Mouse (Mus musculus): Measurements from ENCODE around the gene Narfl.
A peak's percentile ranks its signal among the peaks of the same experiment; 100 is the strongest.

Narfl gene

DNA sequence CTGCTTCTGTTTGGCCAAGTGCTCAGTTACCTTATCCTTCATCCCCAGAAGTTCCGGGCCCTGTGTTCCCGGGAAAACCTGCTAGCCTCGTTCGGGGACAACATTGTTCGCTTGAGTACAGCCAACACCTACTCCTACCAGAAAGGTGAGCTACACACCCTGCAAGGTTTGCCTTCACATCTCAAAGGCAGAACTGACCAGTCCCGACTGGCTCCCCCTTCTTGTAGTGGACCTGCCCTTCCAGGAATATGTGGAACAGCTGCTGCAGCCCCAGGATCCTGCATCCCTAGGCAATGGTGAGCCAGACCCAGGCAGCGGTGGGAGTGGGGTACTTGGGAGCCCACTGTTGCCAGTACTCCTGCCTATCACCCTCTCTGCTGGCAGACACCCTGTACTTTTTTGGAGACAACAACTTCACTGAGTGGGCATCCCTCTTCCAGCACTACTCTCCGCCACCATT lies 56.0 kb downstream of the Narfl start:
- DNase-seq (ENCODE audit: low read depth): no peak

DNA sequence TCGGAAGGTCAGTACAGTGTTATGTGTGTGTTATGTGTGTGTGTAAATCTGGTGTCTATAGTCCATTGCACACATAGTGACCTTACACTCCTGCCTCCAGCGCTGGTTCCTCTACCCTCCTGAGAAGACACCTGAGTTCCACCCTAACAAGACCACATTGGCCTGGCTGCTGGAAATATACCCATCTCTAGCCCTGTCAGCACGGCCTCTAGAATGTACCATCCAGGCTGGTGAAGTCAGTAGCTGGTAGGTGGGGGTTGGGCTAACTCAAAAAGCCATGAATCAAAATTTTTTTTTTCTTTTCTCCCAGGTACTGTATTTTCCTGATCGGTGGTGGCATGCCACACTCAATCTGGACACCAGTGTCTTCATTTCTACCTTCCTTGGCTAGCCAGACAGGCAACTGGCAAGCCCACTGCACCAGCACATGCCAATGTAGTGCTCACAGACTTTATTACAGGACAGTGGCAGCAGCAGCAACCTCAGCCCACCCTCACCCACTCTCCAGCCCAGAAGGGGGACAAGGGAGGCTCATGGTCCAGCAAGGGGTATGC lies 56.7 kb downstream of the Narfl start:
- no peak for DNase-seq (ENCODE audit: low read depth)

DNA sequence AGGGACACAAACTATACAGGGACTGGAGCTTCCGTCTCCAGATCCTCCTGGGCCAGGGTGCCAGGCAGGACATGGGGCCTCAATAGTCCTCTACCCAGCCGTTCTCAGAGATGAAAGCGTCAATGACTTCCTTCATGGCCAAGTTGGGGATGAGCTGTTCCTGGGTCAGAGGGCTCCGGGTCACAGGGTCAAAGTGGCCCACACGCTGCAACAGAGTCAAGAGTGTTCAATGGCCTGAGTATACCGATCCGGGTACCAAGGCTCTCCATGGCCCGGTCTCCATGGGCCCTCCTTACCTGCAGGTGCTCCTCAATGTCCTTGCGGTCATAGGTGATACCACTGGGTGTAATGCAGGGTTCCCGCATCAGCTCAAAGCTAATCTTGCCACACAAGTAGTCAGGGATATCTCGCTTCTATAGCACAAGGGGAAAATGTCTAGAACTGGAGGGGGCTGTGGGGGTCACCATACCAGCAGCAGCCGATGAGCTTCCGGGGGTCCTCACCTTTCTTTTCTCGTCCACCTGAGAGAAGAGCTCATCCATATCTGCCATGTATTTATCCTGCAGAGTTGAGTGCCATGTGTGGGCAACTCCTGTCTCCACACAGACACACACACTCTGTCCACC lies 57.3 kb downstream of the Narfl start:
- no peak for DNase-seq (ENCODE audit: low read depth)

DNA sequence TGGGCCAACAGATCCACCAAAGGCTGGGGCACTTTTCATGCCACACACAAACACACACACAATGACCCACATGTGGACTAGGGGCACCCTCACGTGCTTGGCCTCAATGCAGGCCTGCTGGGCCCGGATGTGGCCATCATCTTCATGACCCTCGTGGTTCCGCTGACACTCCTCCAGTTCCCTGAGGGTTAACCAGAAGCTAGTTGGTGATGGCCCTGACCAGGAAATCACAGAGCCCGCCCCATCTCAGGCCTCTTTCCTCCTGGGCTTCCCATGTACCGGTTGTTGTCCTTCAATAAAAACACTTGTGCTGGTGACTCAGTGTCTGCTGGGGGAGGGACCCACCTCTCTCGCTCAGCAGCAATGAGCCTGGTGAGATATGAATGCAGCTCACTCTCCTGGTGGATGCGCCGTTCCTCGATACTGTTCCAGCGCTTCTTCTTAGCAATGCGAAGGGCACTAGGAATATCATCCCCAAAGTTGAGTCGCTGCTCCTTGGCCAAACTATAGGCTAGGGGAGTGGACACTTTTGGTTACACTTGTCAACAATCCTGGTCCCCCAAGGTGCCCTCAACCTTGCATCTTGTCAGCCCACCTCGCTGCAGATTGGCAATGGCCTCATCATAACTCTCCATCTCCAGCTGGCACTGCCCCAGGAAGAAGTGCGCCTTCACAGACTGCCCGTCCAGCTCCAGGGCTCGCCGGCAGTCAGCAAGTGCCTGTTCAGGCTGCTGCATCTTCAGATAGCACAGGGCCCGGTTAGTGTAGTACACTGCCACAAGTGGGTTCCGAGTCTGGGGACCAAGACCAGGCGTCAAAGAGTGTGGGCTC lies 58.1 kb downstream of the Narfl start:
- DNase-seq (ENCODE audit: low read depth): no peak

DNA sequence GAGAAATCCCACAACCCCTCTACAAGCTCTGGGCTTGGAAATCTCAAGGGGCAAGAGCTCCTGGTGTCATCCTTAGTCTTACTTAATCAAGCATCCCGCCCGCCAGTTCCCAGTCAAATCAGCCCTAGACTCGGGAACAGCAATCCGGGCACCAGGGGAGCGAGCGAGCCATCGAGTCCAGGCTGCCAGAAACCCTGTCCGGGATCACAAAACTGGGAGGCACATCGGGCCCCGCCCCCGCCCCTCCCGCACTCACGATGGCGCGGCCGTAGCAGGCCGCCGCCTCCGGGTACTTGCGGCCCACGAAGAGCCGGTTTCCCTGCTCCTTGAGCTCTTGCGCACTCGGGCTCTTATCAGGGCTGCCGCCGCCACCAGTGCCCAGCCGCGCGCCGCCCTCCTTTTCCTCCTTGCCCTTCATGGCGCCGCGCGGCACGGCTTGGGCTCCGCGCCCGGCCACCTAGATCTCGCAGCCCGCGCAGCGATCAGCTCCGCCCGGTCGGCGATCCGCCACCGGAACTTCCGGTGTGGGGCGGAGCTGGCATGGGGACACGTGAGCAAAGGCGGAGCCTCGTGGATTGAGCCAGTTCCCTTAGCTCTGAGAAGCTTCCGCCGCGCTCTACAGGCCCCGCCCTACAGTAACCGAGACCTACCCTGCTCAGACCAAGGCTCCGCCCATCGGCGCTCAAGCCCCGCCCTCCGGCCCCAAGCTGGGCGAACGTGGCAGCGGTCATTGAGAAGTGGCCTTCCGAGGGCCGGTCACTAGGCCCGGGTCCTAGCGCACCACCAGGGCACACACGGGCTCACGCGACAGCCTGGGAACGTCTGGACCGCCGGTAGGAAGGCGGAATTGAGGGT lies 59.1 kb downstream of the Narfl start:
- DNase-seq (ENCODE audit: low read depth): peak; percentile 97

Measured in c-Kit-positive CD71-negative TER-119-negative erythroid progenitor cells, embryonic 14.5 days (primary cell).